Mouse (Mus musculus): ENCODE results near the gene Gm5155. TPM values are rescaled to one million over a fixed set of nuclear protein-coding genes. Genes with fewer than 3 reads are reported as not detected.
"Not testable (repeated sequence)": the region's sequence is repeated elsewhere in the genome, so short reads cannot be mapped to it uniquely, and the experiment has no call there.

The Gm5155 gene
- not detected in 2 replicates for polyA plus RNA-seq (2016; fragmentation: Nextera tagmentation; extraction: Ambion mirVana)

DNA sequence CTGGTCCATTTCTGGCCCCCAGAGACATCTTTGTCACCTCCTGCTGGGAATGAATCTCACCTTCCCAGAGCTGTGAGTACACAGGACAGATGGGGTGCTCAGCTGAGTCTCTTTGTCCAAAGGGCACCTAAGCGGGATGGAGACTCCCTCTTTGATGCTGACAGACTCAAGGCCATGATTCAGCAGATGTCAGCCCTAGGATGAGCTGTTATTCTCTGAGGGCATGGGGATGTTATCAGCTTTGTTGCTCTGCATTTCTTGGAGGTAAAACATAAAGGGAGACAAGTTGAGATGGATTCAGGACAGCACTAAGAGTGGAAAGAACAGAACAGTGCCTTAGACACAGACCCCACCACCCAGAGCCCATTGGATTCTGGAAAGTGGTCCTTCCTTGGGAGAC lies at the start of gene Gm5155:
Gene Gm5155 (plus strand): TSS at position 301 of the 400 bp plus-strand sequence.
- no peak for DNase-seq (ENCODE audit: extremely low spot score, low spot score)
- Histone ChIP-seq H3K4me1 (no peaks in the 10 kb centered on the region), H3K4me3 (no peak within 1 kb of the TSS), H3K36me3 (replicated peaks) (no peaks in the 10 kb centered on the region), H3K27ac (no peak within 1 kb of the TSS), H3K27me3 (ENCODE audit: poor library complexity, severe bottlenecking) (no peaks in the 10 kb centered on the region), H3K9me3 (peaks cover 65% of the 10 kb centered on the region)
- WGBS: 85% methylated on average over 1 of the region's 1 CpGs

DNA sequence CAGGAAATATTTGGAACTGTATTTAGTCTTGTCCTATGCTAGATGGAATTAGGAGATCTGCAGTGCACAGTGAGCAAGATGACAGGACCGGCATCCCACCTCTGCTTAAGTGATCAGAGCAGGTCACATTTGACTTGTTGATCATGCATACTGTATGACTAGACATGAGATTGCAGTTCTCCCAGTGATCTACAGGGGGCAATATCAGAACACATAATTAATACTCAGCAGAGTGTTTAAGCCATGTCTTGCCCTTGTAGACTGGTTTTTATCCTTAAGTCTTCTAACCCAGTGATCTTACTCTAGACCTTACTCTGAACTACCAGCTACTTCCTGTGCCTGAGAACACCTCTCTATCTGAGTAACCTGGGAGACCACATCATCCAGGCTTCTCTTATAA lies 791 bp upstream of the Gm5155 start:
- Histone ChIP-seq H3K4me3 (no peak overlapping the region), H3K4me1 (no peaks in the 10 kb centered on the region), H3K9me3 (peaks cover 71% of the 10 kb centered on the region), H3K27ac (no peak overlapping the region), H3K27me3 (ENCODE audit: poor library complexity, severe bottlenecking) (no peaks in the 10 kb centered on the region), H3K36me3 (replicated peaks) (no peaks in the 10 kb centered on the region)
- 88% methylated on average over 1 of the region's 1 CpGs for WGBS
- no peak for DNase-seq (ENCODE audit: extremely low spot score, low spot score)

DNA sequence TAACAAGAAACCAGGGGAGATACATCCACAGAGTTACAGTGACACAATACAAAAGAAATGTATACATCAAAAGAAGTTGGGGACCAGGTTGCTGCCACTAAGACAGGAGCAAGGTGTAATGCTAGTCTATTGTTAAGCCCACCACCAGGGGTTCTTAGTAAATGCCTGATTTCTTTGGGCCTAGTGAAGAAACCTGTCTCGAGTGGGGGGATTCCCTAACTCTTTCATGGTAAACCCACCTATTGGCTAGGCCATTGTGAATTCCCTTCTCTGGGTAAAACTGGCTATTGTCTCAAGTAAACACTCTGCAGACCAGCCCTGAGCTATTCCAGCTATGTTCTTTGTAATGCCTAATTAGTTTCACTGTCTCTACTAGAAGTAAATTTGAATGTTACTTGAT lies 23.8 kb downstream of the Gm5155 start:
- not testable (repeated sequence) for H3K27me3 ChIP-seq (ENCODE audit: poor library complexity, severe bottlenecking); H3K27ac ChIP-seq; H3K4me3 ChIP-seq; H3K36me3 ChIP-seq (replicated peaks); H3K4me1 ChIP-seq; DNase-seq (ENCODE audit: extremely low spot score, low spot score)
- 65% methylated on average over 1 of the region's 1 CpGs for WGBS
- peaks cover 62% of the 10 kb centered on the region for H3K9me3 ChIP-seq

DNA sequence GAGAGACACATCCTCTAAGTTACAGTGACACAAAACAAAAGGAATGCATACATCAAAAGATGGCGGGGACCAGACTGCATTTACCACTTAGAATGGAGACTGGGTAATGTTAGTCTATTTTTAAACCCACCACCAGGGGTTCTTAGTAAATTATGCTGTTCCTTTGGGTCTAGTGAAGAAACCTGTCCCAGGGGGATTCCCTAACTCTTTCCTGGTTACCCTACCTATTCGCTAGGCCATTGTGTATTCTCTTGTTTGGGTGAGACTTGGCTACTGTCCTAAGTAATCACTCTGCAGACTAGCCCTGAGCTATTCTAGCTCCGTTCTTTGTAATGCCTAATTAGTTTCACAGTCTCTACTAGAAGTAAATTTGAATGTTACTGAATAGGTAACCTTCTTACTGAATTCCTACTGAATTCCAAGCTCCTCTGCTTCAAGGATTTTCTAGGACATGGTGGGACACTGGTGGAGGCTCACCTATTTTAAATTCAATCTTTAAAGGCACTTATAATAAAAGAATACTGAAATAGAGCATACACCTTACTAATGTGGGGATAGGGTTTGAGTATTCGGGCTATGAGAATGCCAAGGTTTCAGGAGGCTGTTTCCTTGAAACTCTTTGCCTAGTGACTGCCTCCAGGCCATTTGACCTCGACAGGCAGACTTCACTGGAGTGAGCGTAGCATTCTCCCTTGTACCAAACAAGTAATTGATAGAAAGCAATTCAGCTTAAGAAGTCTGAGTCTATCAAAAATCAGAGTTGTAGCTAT lies 31.8 kb downstream of the Gm5155 start:
- no peaks in the 10 kb centered on the region for H3K27me3 ChIP-seq (ENCODE audit: poor library complexity, severe bottlenecking)
- DNase-seq (ENCODE audit: extremely low spot score, low spot score): no peak
- WGBS: 75% methylated on average over 6 of the region's 6 CpGs
- H3K4me3 ChIP-seq: no peak overlapping the region
- no peaks in the 10 kb centered on the region for H3K36me3 ChIP-seq (replicated peaks)
- H3K9me3 ChIP-seq: peaks cover 68% of the 10 kb centered on the region
- H3K4me1 ChIP-seq: no peaks in the 10 kb centered on the region
- H3K27ac ChIP-seq: no peak overlapping the region

Other genes with a start within 250 kb of the Gm5155 start
- gene Ceacam5, start 158.5 kb upstream of the Gm5155 start, polyA plus RNA-seq (2016; fragmentation: Nextera tagmentation; extraction: Ambion mirVana): not detected in 2 replicates
- gene Ceacam14, start 59.1 kb upstream of the Gm5155 start, polyA plus RNA-seq (2016; fragmentation: Nextera tagmentation; extraction: Ambion mirVana): not detected in 2 replicates
- not detected in 2 replicates for gene Ceacam11, start 100.4 kb downstream of the Gm5155 start, polyA plus RNA-seq (2016; fragmentation: Nextera tagmentation; extraction: Ambion mirVana)
- not detected in 2 replicates for gene Ceacam13, start 138.1 kb downstream of the Gm5155 start, polyA plus RNA-seq (2016; fragmentation: Nextera tagmentation; extraction: Ambion mirVana)
- not detected in 2 replicates for gene Ceacam12, start 194.2 kb downstream of the Gm5155 start, polyA plus RNA-seq (2016; fragmentation: Nextera tagmentation; extraction: Ambion mirVana)

Data from forebrain, embryonic 10.5 days (tissue).